Mouse (Mus musculus) brain, embryonic 14.5 days (tissue): ENCODE measurements around the gene Zmynd8.

Experiments
- CTCF ChIP-seq: fragments of 200-500 bp; IDR thresholded peaks from 2 replicates; pipeline ENCODE4 v1.5.1; 2012; ENCODE audit warnings: inconsistent platforms, mild to moderate bottlenecking, moderate library complexity, borderline replicate concordance; ENCODE audit not compliant: insufficient read depth, insufficient read length; ENCODE audit errors: extremely low read depth
- POLR2A ChIP-seq: fragments of 200-500 bp; IDR thresholded peaks from 2 replicates; pipeline ENCODE4 v1.6.1; 2012; ENCODE audit warnings: mild to moderate bottlenecking, inconsistent platforms, borderline replicate concordance; ENCODE audit not compliant: poor library complexity, insufficient read depth, insufficient read length, severe bottlenecking; ENCODE audit errors: extremely low read depth

- no peak for TF ChIP-seq POLR2A
- TF ChIP-seq CTCF, result no peak
These were observed 129.4 kb downstream of the Zmynd8 start for GRCm38 (mm10) chr2:165769375-165769948.
